Mouse (Mus musculus) liver, postnatal 0 days (tissue): ENCODE results near the gene Mcat. TPM values are rescaled to one million over a fixed set of nuclear protein-coding genes. Genes with fewer than 3 reads are reported as not detected.

Experiments
- ATAC-seq: fragments of 200-750 bp; cut with Nextera tagmentation; 2 replicates; pipeline ENCODE4 v1.8.0; 2017; ENCODE audit warnings: mild to moderate bottlenecking, moderate library complexity
- DNase-seq: peaks from one replicate; pipeline ENCODE4 v3.0.0-alpha.2; 2016
- H3K27ac ChIP-seq: fragments of 300-500 bp; sonication (generic); 2 replicates; pipeline ENCODE4 v1.5.1; 2014; ENCODE audit warnings: antibody characterized with exemption, moderate library complexity, mild to moderate bottlenecking, low read depth
- H3K27me3 ChIP-seq: fragments of 300-500 bp; sonication (generic); 2 replicates; pipeline ENCODE4 v1.6.1; 2014; ENCODE audit warnings: low read length, control low read depth, mixed read lengths; ENCODE audit not compliant: insufficient read depth
- H3K36me3 ChIP-seq: fragments of 300-500 bp; sonication (generic); replicated peaks from 2 replicates; pipeline ENCODE4 v1.6.1; 2014; ENCODE audit warnings: mild to moderate bottlenecking, control low read depth, low read length, moderate library complexity, mixed read lengths; ENCODE audit not compliant: insufficient read depth
- H3K4me1 ChIP-seq: fragments of 300-500 bp; sonication (generic); 2 replicates; pipeline ENCODE4 v1.6.1; 2014; ENCODE audit warnings: antibody characterized with exemption, mild to moderate bottlenecking, control low read depth; ENCODE audit not compliant: insufficient read depth
- H3K4me2 ChIP-seq: fragments of 300-500 bp; sonication (generic); 2 replicates; pipeline ENCODE4 v1.6.1; 2014; ENCODE audit warnings: low read depth, mild to moderate bottlenecking, low read length, moderate library complexity, mixed read lengths
- H3K4me3 ChIP-seq: fragments of 300-500 bp; sonication (generic); 2 replicates; pipeline ENCODE4 v1.5.1; 2014; ENCODE audit warnings: low read depth, low read length
- H3K9ac ChIP-seq: fragments of 300-500 bp; sonication (generic); replicated peaks from 2 replicates; pipeline ENCODE4 v1.6.1; 2014; ENCODE audit warnings: mild to moderate bottlenecking, moderate library complexity
- H3K9me3 ChIP-seq: fragments of 300-500 bp; sonication (generic); 2 replicates; pipeline ENCODE4 v1.6.1; 2016; ENCODE audit warnings: mild to moderate bottlenecking, control low read depth, low read length, mixed read lengths
- CTCF ChIP-seq: sonication (generic); IDR thresholded peaks from 2 replicates; pipeline ENCODE4 v1.5.1; 2016; ENCODE audit warnings: antibody characterized with exemption, low read depth
- EP300 ChIP-seq: IDR thresholded peaks from 2 replicates; pipeline ENCODE4 v1.6.1; 2016; ENCODE audit warnings: antibody characterized with exemption, low read depth, mild to moderate bottlenecking
- WGBS: fragments of 180-500 bp; shearing (Covaris S2); extraction: QIAGEN DNeasy Blood & Tissue Kit; methylation state at CpG from one replicate; pipeline ENCODE4 v1.1.7; 2014; ENCODE audit not compliant: insufficient replicate concordance; 5-methylcytosine and 5-hydroxymethylcytosine counted together
- polyA plus RNA-seq: library from polyadenylated mRNA; unstranded; fragments of >200 nt; fragmentation: Nextera tagmentation; extraction: Ambion mirVana; gene quantifications from 2 replicates; pipeline ENCODE4 v1.2.1, GENCODE M21; 2015

Gene Mcat
- polyA plus RNA-seq, 1 experiment from 2014 or later: 20.0 TPM

DNA sequence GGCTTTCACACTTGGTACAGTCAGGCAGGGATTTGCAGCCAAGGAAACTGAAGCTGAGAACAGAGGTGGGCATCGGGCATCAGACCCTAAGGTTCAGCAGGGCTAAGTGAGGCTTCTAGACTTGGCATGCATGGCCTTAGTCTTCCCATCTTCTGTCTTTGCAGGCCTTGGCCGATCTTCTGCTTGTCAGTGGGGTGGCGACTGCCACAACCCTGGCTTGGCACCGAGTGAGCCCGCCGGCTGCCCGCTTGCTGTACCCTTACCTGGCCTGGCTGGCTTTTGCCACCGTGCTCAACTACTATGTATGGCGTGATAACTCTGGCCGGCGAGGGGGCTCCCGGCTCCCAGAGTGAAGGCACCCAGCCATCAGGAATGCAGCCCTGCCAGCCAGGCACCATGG lies 10.0 kb upstream of the Mcat start:
- Histone ChIP-seq H3K36me3 (peaks cover 63% of the 10 kb centered on the region), H3K4me3 (no peak overlapping the region), H3K27me3 (no peaks in the 10 kb centered on the region), H3K4me1 (peaks cover 9% of the 10 kb centered on the region), H3K27ac (no peak overlapping the region), H3K9ac (no peak overlapping the region), H3K9me3 (no peaks in the 10 kb centered on the region), H3K4me2 (no peak overlapping the region)
- no peak for ATAC-seq
- no peak for DNase-seq
- no peak for TF ChIP-seq EP300
- no peak for TF ChIP-seq CTCF
- WGBS: 90% methylated on average over 12 of the region's 12 CpGs

DNA sequence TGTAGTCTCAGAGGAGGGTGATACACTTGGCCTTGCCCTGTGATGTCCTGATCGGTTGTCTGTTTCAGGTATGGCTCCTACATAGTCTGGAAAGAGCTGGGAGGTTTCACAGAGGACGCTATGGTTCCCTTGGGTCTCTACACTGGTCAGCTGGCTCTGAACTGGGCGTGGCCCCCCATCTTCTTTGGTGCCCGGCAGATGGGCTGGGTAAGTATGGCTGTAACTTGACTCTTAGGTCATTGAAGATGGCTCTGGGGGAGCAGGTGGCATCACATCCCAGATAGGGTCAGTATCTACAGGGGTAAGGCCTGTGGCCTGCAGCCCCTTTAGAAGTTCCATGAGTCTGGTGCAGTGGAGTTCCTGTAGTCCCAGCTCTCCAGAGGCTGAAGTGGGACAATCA lies 8.5 kb upstream of the Mcat start:
- ATAC-seq (no peak), DNase-seq (no peak)
- Histone ChIP-seq H3K27ac (peak overlapping the region; percentile 74), H3K4me1 (peaks cover 9% of the 10 kb centered on the region), H3K4me3 (no peak overlapping the region), H3K36me3 (peaks cover 52% of the 10 kb centered on the region), H3K4me2 (no peak overlapping the region), H3K27me3 (no peaks in the 10 kb centered on the region), H3K9me3 (no peaks in the 10 kb centered on the region), H3K9ac (no peak overlapping the region)
- WGBS: 81% methylated on average over 4 of the region's 4 CpGs
- no peak for TF ChIP-seq CTCF
- no peak for TF ChIP-seq EP300

GRCm38 (mm10) chr15:83571636-83572035 lies 8.0 kb upstream of the Mcat start:
- H3K27ac ChIP-seq: peak overlapping the region; percentile 74
- DNase-seq: peak; percentile 65

GRCm38 (mm10) chr15:83570641-83571040 lies 7.1 kb upstream of the Mcat start:
- H3K27me3 ChIP-seq: no peaks in the 10 kb centered on the region
- H3K4me2 ChIP-seq: no peak overlapping the region
- no peak overlapping the region for H3K4me3 ChIP-seq
- no peak overlapping the region for H3K9ac ChIP-seq
- 61% methylated on average over 2 of the region's 2 CpGs for WGBS
- peaks cover 38% of the 10 kb centered on the region for H3K36me3 ChIP-seq
- DNase-seq (no peak), ATAC-seq (no peak)
- no peaks in the 10 kb centered on the region for H3K9me3 ChIP-seq
- no peak for TF ChIP-seq EP300
- peak; percentile 67 for TF ChIP-seq CTCF
- peaks cover 16% of the 10 kb centered on the region for H3K4me1 ChIP-seq
- H3K27ac ChIP-seq: no peak overlapping the region

More at GRCm38 (mm10) chr15:83571636-83572035, 8.0 kb upstream of the Mcat start:
- H3K9ac ChIP-seq: no peak overlapping the region
- ATAC-seq: peak; percentile 85
- WGBS: 64% methylated on average over 5 of the region's 5 CpGs
- H3K9me3 ChIP-seq: no peaks in the 10 kb centered on the region
- peaks cover 9% of the 10 kb centered on the region for H3K4me1 ChIP-seq
- TF ChIP-seq EP300 (no peak), CTCF (no peak)
- peaks cover 47% of the 10 kb centered on the region for H3K36me3 ChIP-seq
- no peak overlapping the region for H3K4me2 ChIP-seq
- H3K27me3 ChIP-seq: no peaks in the 10 kb centered on the region
- H3K4me3 ChIP-seq: no peak overlapping the region

- DNase-seq: no peak
- Histone ChIP-seq H3K9me3 (no peaks in the 10 kb centered on the region), H3K27ac (no peak overlapping the region), H3K4me3 (no peak overlapping the region), H3K4me1 (peaks cover 25% of the 10 kb centered on the region), H3K36me3 (peaks cover 29% of the 10 kb centered on the region), H3K27me3 (no peaks in the 10 kb centered on the region), H3K4me2 (no peak overlapping the region), H3K9ac (no peak overlapping the region)
- no peak for ATAC-seq
- TF ChIP-seq EP300 (no peak), CTCF (no peak)
- 65% methylated on average over 11 of the region's 11 CpGs for WGBS
These were observed 6.1 kb upstream of the Mcat start for GRCm38 (mm10) chr15:83569682-83570081.

- TF ChIP-seq EP300: no peak
- no peak for TF ChIP-seq CTCF
- H3K4me2 ChIP-seq: no peak overlapping the region
- peaks cover 19% of the 10 kb centered on the region for H3K36me3 ChIP-seq
- DNase-seq (no peak), ATAC-seq (no peak)
- no peak overlapping the region for H3K4me3 ChIP-seq
- H3K4me1 ChIP-seq: peaks cover 29% of the 10 kb centered on the region
- no peak overlapping the region for H3K27ac ChIP-seq
- H3K9ac ChIP-seq: no peak overlapping the region
- H3K9me3 ChIP-seq: no peaks in the 10 kb centered on the region
- WGBS: 86% methylated on average over 5 of the region's 5 CpGs
- H3K27me3 ChIP-seq: no peaks in the 10 kb centered on the region
These were observed 5.0 kb upstream of the Mcat start for GRCm38 (mm10) chr15:83568544-83568943.

DNA sequence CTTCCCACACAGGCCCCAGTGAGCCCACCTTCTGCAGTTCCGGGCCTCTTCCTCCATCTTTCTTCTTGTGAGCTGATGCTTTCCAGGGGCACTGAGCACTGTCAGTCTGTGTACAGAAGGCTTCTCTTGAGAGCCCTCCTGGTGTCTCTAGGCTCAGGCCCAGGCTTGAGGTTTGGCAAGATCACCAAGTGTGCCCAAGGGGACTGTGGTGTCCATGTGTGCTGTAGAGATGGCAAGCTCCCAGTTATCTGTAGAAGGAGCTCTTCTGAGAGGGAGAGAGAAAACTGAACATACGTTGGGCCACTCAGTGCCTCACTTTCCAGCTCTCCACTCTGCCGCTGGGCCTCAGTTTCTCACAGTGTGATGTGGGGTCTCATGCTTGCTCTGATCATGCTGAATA lies 4.1 kb upstream of the Mcat start:
- DNase-seq (no peak), ATAC-seq (no peak)
- 76% methylated on average over 3 of the region's 3 CpGs for WGBS
- no peak overlapping the region for H3K27ac ChIP-seq
- H3K4me2 ChIP-seq: no peak overlapping the region
- TF ChIP-seq EP300 (no peak), CTCF (no peak)
- no peak overlapping the region for H3K9ac ChIP-seq
- H3K4me1 ChIP-seq: peaks cover 33% of the 10 kb centered on the region
- no peaks in the 10 kb centered on the region for H3K27me3 ChIP-seq
- H3K9me3 ChIP-seq: no peaks in the 10 kb centered on the region
- H3K4me3 ChIP-seq: no peak overlapping the region
- H3K36me3 ChIP-seq: peaks cover 14% of the 10 kb centered on the region
